Mouse (Mus musculus) embryonic facial prominence, embryonic 15.5 days (tissue): ENCODE results near the gene Arhgap28. TPM values are rescaled to one million over a fixed set of nuclear protein-coding genes. Genes with fewer than 3 reads are reported as not detected.
"Not testable (repeated sequence)": the region's sequence is repeated elsewhere in the genome, so short reads cannot be mapped to it uniquely, and the experiment has no call there.

Experiments used
- ATAC-seq: fragments of 200-750 bp; cut with Nextera tagmentation; 2 replicates; pipeline ENCODE4 v1.8.0; 2017; ENCODE audit warnings: low read depth, moderate TSS enrichment; ENCODE audit not compliant: insufficient number of reproducible peaks, low FRiP score, low TSS enrichment
- H3K27ac ChIP-seq: fragments of 300-500 bp; sonication (generic); replicated peaks from 2 replicates; pipeline ENCODE4 v1.5.1; 2015; ENCODE audit warnings: mild to moderate bottlenecking, inconsistent platforms
- H3K27me3 ChIP-seq: fragments of 300-500 bp; sonication (generic); 2 replicates; pipeline ENCODE4 v1.6.1; 2015; ENCODE audit warnings: inconsistent platforms
- H3K36me3 ChIP-seq: fragments of 300-500 bp; sonication (generic); 2 replicates; pipeline ENCODE4 v1.6.1; 2015; ENCODE audit warnings: mild to moderate bottlenecking, inconsistent platforms
- H3K4me1 ChIP-seq: fragments of 300-500 bp; sonication (generic); 2 replicates; pipeline ENCODE4 v1.6.1; 2015; ENCODE audit warnings: inconsistent platforms
- H3K4me2 ChIP-seq: fragments of 300-500 bp; sonication (generic); replicated peaks from 2 replicates; pipeline ENCODE4 v1.6.1; 2015; ENCODE audit warnings: mild to moderate bottlenecking, inconsistent platforms
- H3K4me3 ChIP-seq: fragments of 300-500 bp; sonication (generic); replicated peaks from 2 replicates; pipeline ENCODE4 v1.5.1; 2015; ENCODE audit warnings: mild to moderate bottlenecking, inconsistent platforms
- H3K9ac ChIP-seq: fragments of 300-500 bp; sonication (generic); 2 replicates; pipeline ENCODE4 v1.6.1; 2015; ENCODE audit warnings: inconsistent platforms
- H3K9me3 ChIP-seq: fragments of 300-500 bp; sonication (generic); replicated peaks from 2 replicates; pipeline ENCODE4 v1.6.1; 2016; ENCODE audit warnings: inconsistent platforms
- WGBS: fragments of 180-500 bp; shearing (Covaris S2); methylation state at CpG from one replicate; pipeline ENCODE4 v1.1.7; 2015; 5-methylcytosine and 5-hydroxymethylcytosine counted together
- polyA plus RNA-seq: library from polyadenylated mRNA; unstranded; fragments of >200 nt; fragmentation: Nextera tagmentation; extraction: Ambion mirVana; gene quantifications from 2 replicates; pipeline ENCODE4 v1.2.1, GENCODE M21; 2015

Arhgap28 gene
- polyA plus RNA-seq, 1 experiment from 2014 or later: 47.3 TPM

GRCm38 (mm10) chr17:67869731-67870601, 134.0 kb downstream of the Arhgap28 start:
- no peak overlapping the region for H3K4me3 ChIP-seq
- no peak overlapping the region for H3K9ac ChIP-seq
- H3K4me1 ChIP-seq: peaks cover 32% of the 10 kb centered on the region
- no peak overlapping the region for H3K4me2 ChIP-seq
- WGBS: 71% methylated on average over 23 of the region's 23 CpGs
- peak; percentile 21; the same call in 1 of the 2 replicates for ATAC-seq
- no peaks in the 10 kb centered on the region for H3K9me3 ChIP-seq
- H3K27me3 ChIP-seq: no peaks in the 10 kb centered on the region
- peaks cover 41% of the 10 kb centered on the region for H3K36me3 ChIP-seq
- H3K27ac ChIP-seq: no peak overlapping the region; the same call in 1 of the 2 replicates

- ATAC-seq: peak; percentile 78
- H3K9ac ChIP-seq: no peak overlapping the region
- WGBS: 31% methylated on average over 20 of the region's 20 CpGs
Measured at GRCm38 (mm10) chr17:67866541-67867241, 137.2 kb downstream of the Arhgap28 start.

GRCm38 (mm10) chr17:67866026-67866425, 137.9 kb downstream of the Arhgap28 start:
- Histone ChIP-seq H3K27me3 (no peaks in the 10 kb centered on the region), H3K4me1 (peaks cover 40% of the 10 kb centered on the region), H3K36me3 (peaks cover 29% of the 10 kb centered on the region), H3K27ac (peak overlapping the region; percentile 94), H3K9me3 (no peaks in the 10 kb centered on the region), H3K9ac (no peak overlapping the region), H3K4me3 (no peak overlapping the region), H3K4me2 (no peak overlapping the region; the same call in 1 of the 2 replicates)
- ATAC-seq: no peak
- WGBS: 27% methylated on average over 9 of the region's 9 CpGs

More at GRCm38 (mm10) chr17:67866541-67867241, 137.2 kb downstream of the Arhgap28 start:
- Histone ChIP-seq H3K36me3 (peaks cover 29% of the 10 kb centered on the region), H3K27ac (peak overlapping the region; percentile 94), H3K4me3 (no peak overlapping the region), H3K4me2 (peak overlapping the region; percentile 34), H3K4me1 (peaks cover 40% of the 10 kb centered on the region), H3K27me3 (no peaks in the 10 kb centered on the region), H3K9me3 (no peaks in the 10 kb centered on the region)

GRCm38 (mm10) chr17:67864912-67865311, 139.0 kb downstream of the Arhgap28 start:
- no peaks in the 10 kb centered on the region for H3K27me3 ChIP-seq
- peaks cover 35% of the 10 kb centered on the region for H3K4me1 ChIP-seq
- peaks cover 38% of the 10 kb centered on the region for H3K36me3 ChIP-seq
- no peak for ATAC-seq
- no peak overlapping the region for H3K9ac ChIP-seq
- H3K27ac ChIP-seq: peak overlapping the region; percentile 94
- 41% methylated on average over 3 of the region's 3 CpGs for WGBS
- H3K4me3 ChIP-seq: no peak overlapping the region
- H3K4me2 ChIP-seq: no peak overlapping the region
- H3K9me3 ChIP-seq: no peaks in the 10 kb centered on the region

- H3K27me3 ChIP-seq: no peaks in the 10 kb centered on the region
- peaks cover 34% of the 10 kb centered on the region for H3K4me1 ChIP-seq
- peak overlapping the region; percentile 94; the same call in 1 of the 2 replicates for H3K27ac ChIP-seq
- no peak overlapping the region for H3K9ac ChIP-seq
- no peak for ATAC-seq
- H3K4me3 ChIP-seq: no peak overlapping the region
- H3K4me2 ChIP-seq: no peak overlapping the region
- H3K9me3 ChIP-seq: no peaks in the 10 kb centered on the region
- peaks cover 40% of the 10 kb centered on the region for H3K36me3 ChIP-seq
- 89% methylated on average over 10 of the region's 10 CpGs for WGBS
Measured at GRCm38 (mm10) chr17:67864363-67864762, 139.6 kb downstream of the Arhgap28 start.

- Histone ChIP-seq H3K36me3 (peaks cover 52% of the 10 kb centered on the region), H3K4me2 (no peak overlapping the region), H3K27me3 (no peaks in the 10 kb centered on the region), H3K9me3 (no peaks in the 10 kb centered on the region), H3K4me3 (no peak overlapping the region), H3K9ac (no peak overlapping the region), H3K4me1 (peaks cover 26% of the 10 kb centered on the region), H3K27ac (peak overlapping the region; percentile 22; the same call in 1 of the 2 replicates)
- 0 out of 2 replicates have a peak, but pooled peaks have one; percentile 13 for ATAC-seq
- WGBS: 73% methylated on average over 16 of the region's 16 CpGs
Measured at GRCm38 (mm10) chr17:67861744-67862535, 142.0 kb downstream of the Arhgap28 start.

- H3K27me3 ChIP-seq: no peaks in the 10 kb centered on the region
- no peak overlapping the region; the same call in 1 of the 2 replicates for H3K27ac ChIP-seq
- no peak overlapping the region for H3K4me3 ChIP-seq
- H3K4me1 ChIP-seq: peaks cover 19% of the 10 kb centered on the region
- no peak for ATAC-seq
- H3K4me2 ChIP-seq: no peak overlapping the region
- H3K9ac ChIP-seq: no peak overlapping the region
- H3K36me3 ChIP-seq: peaks cover 56% of the 10 kb centered on the region
- H3K9me3 ChIP-seq: no peaks in the 10 kb centered on the region
- WGBS: 81% methylated on average over 10 of the region's 10 CpGs
Measured at GRCm38 (mm10) chr17:67861080-67861630, 142.8 kb downstream of the Arhgap28 start.

- H3K9ac ChIP-seq, H3K27me3 ChIP-seq, ATAC-seq, H3K4me3 ChIP-seq, H3K4me1 ChIP-seq, H3K27ac ChIP-seq, H3K9me3 ChIP-seq, H3K4me2 ChIP-seq: not testable (repeated sequence)
- peaks cover 30% of the 10 kb centered on the region for H3K36me3 ChIP-seq
- 90% methylated on average over 2 of the region's 2 CpGs for WGBS
Measured at GRCm38 (mm10) chr17:67841494-67841893, 162.4 kb downstream of the Arhgap28 start.

GRCm38 (mm10) chr17:67838948-67839347, 165.0 kb downstream of the Arhgap28 start:
- Histone ChIP-seq H3K9ac (no peak overlapping the region), H3K36me3 (peaks cover 15% of the 10 kb centered on the region; the same call in 1 of the 2 replicates), H3K4me1 (no peaks in the 10 kb centered on the region), H3K4me2 (no peak overlapping the region), H3K4me3 (no peak overlapping the region), H3K27ac (no peak overlapping the region), H3K27me3 (no peaks in the 10 kb centered on the region), H3K9me3 (0 out of 2 replicates have a peak, but pooled peaks cover 8% of the 10 kb centered on the region)
- WGBS: 88% methylated on average over 13 of the region's 13 CpGs
- ATAC-seq: no peak

- 0 out of 2 replicates have a peak, but pooled peaks have one; percentile 24 for ATAC-seq
- H3K9me3 ChIP-seq: 0 out of 2 replicates have a peak, but pooled peaks cover 8% of the 10 kb centered on the region
- WGBS: 58% methylated on average over 17 of the region's 17 CpGs
- no peaks in the 10 kb centered on the region for H3K4me1 ChIP-seq
- no peak overlapping the region for H3K4me2 ChIP-seq
- H3K36me3 ChIP-seq: peaks cover 4% of the 10 kb centered on the region; the same call in 1 of the 2 replicates
- H3K27ac ChIP-seq: no peak overlapping the region
- H3K9ac ChIP-seq: no peak overlapping the region
- H3K27me3 ChIP-seq: no peaks in the 10 kb centered on the region
- no peak overlapping the region for H3K4me3 ChIP-seq
Measured at GRCm38 (mm10) chr17:67837351-67838090, 166.4 kb downstream of the Arhgap28 start.
